Mouse (Mus musculus) stomach, embryonic 15.5 days (tissue): Measurements from ENCODE around the gene Ch25h. TPM values are rescaled to one million over a fixed set of nuclear protein-coding genes. Genes with fewer than 3 reads are reported as not detected.

Source experiments
- polyA plus RNA-seq: library from polyadenylated mRNA; unstranded; fragments of >200 nt; fragmentation: Nextera tagmentation; extraction: Ambion mirVana; gene quantifications from 2 replicates; pipeline ENCODE4 v1.2.1, GENCODE M21; 2015

Gene Ch25h
- polyA plus RNA-seq, 1 experiment from 2014 or later: 3.5 TPM

Other genes with a start within 250 kb of the Ch25h start
- gene Acta2, start 219.6 kb downstream of the Ch25h start, polyA plus RNA-seq: 1,795 and 1,820 TPM in 2 replicates
- 4.9 TPM in 2 replicates for gene Fas, start 184.5 kb downstream of the Ch25h start, polyA plus RNA-seq
- 29.8 and 32.5 TPM in 2 replicates for gene Lipa, start 52.3 kb upstream of the Ch25h start, polyA plus RNA-seq
- gene Ifit2, start 75.5 kb upstream of the Ch25h start, polyA plus RNA-seq: 5.5 and 6.2 TPM in 2 replicates
- gene Ifit3, start 108.4 kb upstream of the Ch25h start, polyA plus RNA-seq: 0.84 and 1.0 TPM in 2 replicates
- 0.17 and 0.28 TPM in 2 replicates for gene Ifit1bl1, start 126.8 kb upstream of the Ch25h start, polyA plus RNA-seq
- 0.13 and 0.17 TPM in 2 replicates for gene Ifit3b, start 132.8 kb upstream of the Ch25h start, polyA plus RNA-seq
- 0.80 and 0.86 TPM in 2 replicates for gene Ifit1bl2, start 165.6 kb upstream of the Ch25h start, polyA plus RNA-seq
- 1.2 and 2.9 TPM in 2 replicates for gene Ifit1, start 165.7 kb upstream of the Ch25h start, polyA plus RNA-seq